Mouse (Mus musculus) kidney, adult 2 months (tissue): ENCODE results near the gene Hist1h4c. TPM values are rescaled to one million over a fixed set of nuclear protein-coding genes. Genes with fewer than 3 reads are reported as not detected.

Experiments
- DNase-seq: peaks from one replicate; pipeline ENCODE4 v3.0.0; 2021
- H3K27ac ChIP-seq: fragments of 200-500 bp; 2 replicates; pipeline ENCODE4 v1.5.1; 2012; ENCODE audit warnings: low read depth, low read length, control low read depth, inconsistent platforms; ENCODE audit not compliant: insufficient read depth
- H3K27me3 ChIP-seq: fragments of 200-500 bp; replicated peaks from 2 replicates; pipeline ENCODE4 v1.6.1; 2012; ENCODE audit warnings: mild to moderate bottlenecking, moderate library complexity, low read length, inconsistent platforms; ENCODE audit not compliant: control insufficient read depth, insufficient read depth
- H3K36me3 ChIP-seq: fragments of 200-500 bp; 2 replicates; pipeline ENCODE4 v1.6.1; 2012; ENCODE audit warnings: mild to moderate bottlenecking, moderate library complexity, low read length, inconsistent platforms; ENCODE audit not compliant: control insufficient read depth, insufficient read depth
- H3K4me1 ChIP-seq: fragments of 200-500 bp; 2 replicates; pipeline ENCODE4 v1.6.1; 2011; ENCODE audit warnings: low read length; ENCODE audit not compliant: control insufficient read depth, insufficient read depth
- H3K4me3 ChIP-seq: fragments of 200-500 bp; 2 replicates; pipeline ENCODE4 v1.5.1; 2011; ENCODE audit warnings: mild to moderate bottlenecking, low read depth, low read length, control low read depth; ENCODE audit not compliant: insufficient read depth
- CTCF ChIP-seq: fragments of 200-500 bp; conservative IDR thresholded peaks from 2 replicates; pipeline ENCODE4 v1.5.1; 2011; ENCODE audit warnings: low read depth, mild to moderate bottlenecking, control low read depth, low read length, moderate library complexity, mixed read lengths; ENCODE audit not compliant: insufficient read depth, insufficient read length
- POLR2A ChIP-seq: fragments of 200-500 bp; IDR thresholded peaks from one replicate; pipeline ENCODE4 v1.6.1; 2011; ENCODE audit warnings: low read depth, low read length, control low read depth
- WGBS: fragments of 180-500 bp; shearing (Covaris S2); methylation state at CpG from one replicate; pipeline ENCODE4 v1.1.7; 2018; 5-methylcytosine and 5-hydroxymethylcytosine counted together
- polyA plus RNA-seq: library from polyadenylated mRNA; depleted of rRNA; stranded (reverse); fragments of >200 nt; gene quantifications from 2 replicates; pipeline ENCODE4 v1.2.3, GENCODE M21; 2012; rRNA removed

Gene Hist1h4c
- polyA plus RNA-seq, 1 experiment, result 9.4 TPM

DNA sequence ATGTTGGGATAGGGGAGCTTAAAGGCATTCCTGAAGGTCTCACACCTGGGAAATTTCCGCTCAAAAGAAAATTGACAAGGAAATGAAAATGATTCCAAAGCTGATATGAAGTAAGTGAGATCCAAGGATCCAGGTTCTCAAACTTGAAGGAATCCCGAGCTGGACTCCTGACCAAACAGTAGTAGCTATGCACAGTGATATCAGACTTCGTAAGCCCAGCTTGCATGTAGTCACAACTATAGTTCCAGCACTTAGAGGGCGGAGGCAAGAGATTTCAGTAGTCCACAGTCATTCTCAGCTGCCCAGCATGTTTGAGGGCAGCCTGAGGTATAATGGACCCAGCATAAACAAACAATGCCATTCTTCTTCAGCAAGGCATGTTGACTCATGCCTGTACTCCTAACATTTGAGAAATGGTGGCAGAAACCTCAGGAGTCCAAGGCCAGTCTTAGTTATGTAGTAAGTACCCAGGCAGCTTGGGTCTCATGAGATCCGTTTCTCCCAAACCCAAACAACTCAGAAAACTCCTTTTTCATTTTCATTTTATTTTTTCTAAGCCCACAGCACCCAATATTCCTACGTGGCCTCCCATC is 16.2 kb downstream of the Hist1h4c start:
- no peak overlapping the region for H3K4me3 ChIP-seq
- H3K4me1 ChIP-seq, result peaks cover 3% of the 10 kb centered on the region; the same call in 1 of the 2 replicates
- TF ChIP-seq CTCF (no peak), POLR2A (no peak)
- no peak overlapping the region for H3K27ac ChIP-seq
- no peaks in the 10 kb centered on the region for H3K36me3 ChIP-seq
- no peaks in the 10 kb centered on the region for H3K27me3 ChIP-seq
- 93% methylated on average over 6 of the region's 6 CpGs for WGBS
- no peak for DNase-seq

DNA sequence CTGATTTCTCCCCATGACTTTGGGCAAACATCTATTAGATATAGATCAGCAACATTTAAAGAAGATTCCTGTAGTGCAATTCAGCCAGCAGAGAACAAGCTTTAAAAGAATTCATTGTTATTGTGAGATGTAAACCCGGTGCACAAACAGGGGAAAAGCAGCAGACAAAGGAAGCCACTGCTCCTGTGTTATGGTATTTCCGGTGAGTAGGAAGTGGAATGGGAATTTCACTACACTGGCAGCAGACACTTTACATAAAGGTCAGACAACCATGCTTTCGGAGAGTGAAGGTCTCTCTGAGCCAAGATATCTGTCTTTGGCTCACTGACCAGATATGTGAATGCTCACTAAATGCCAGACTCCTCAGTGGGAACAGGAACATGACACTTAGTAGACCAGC is 35.7 kb downstream of the Hist1h4c start:
- TF ChIP-seq POLR2A, result no peak
- TF ChIP-seq CTCF, result no peak
- no peak overlapping the region for H3K4me3 ChIP-seq
- no peaks in the 10 kb centered on the region for H3K27me3 ChIP-seq
- no peaks in the 10 kb centered on the region for H3K4me1 ChIP-seq
- H3K36me3 ChIP-seq, result no peaks in the 10 kb centered on the region
- WGBS, result 63% methylated on average over 3 of the region's 3 CpGs
- no peak overlapping the region for H3K27ac ChIP-seq
- no peak for DNase-seq

- H3K4me3 ChIP-seq, result no peak overlapping the region
- WGBS, result 41% methylated on average over 6 of the region's 6 CpGs
- H3K27me3 ChIP-seq, result no peaks in the 10 kb centered on the region
- DNase-seq, result no peak
- no peaks in the 10 kb centered on the region for H3K4me1 ChIP-seq
- no peak overlapping the region for H3K27ac ChIP-seq
- H3K36me3 ChIP-seq, result no peaks in the 10 kb centered on the region
- TF ChIP-seq CTCF, result no peak
- no peak for TF ChIP-seq POLR2A
These were observed 38.5 kb downstream of the Hist1h4c start for GRCm38 (mm10) chr13:23659636-23660366.

Other genes with a start within 250 kb of the Hist1h4c start
- gene Btn1a1, start 232.6 kb downstream of the Hist1h4c start, polyA plus RNA-seq, result not detected in 2 replicates
- not detected in 2 replicates for gene Btn2a2, start 209.6 kb downstream of the Hist1h4c start, polyA plus RNA-seq
- 44.7 and 57.5 TPM in 2 replicates for gene Hist1h4h, start 167.4 kb downstream of the Hist1h4c start, polyA plus RNA-seq
- 4.3 and 8.0 TPM in 2 replicates for gene Hist1h2af, start 164.5 kb downstream of the Hist1h4c start, polyA plus RNA-seq
- gene Hist1h3g, start 163.0 kb downstream of the Hist1h4c start, polyA plus RNA-seq, result 0.25 and 0.58 TPM in 2 replicates
- 0.27 and 0.36 TPM in 2 replicates for gene Hist1h2bh, start 155.1 kb downstream of the Hist1h4c start, polyA plus RNA-seq
- 0.74 and 0.87 TPM in 2 replicates for gene Hist1h3f, start 154.4 kb downstream of the Hist1h4c start, polyA plus RNA-seq
- 1.4 and 2.5 TPM in 2 replicates for gene Hist1h4f, start 146.8 kb downstream of the Hist1h4c start, polyA plus RNA-seq
- gene Hist1h1d, start 145.2 kb downstream of the Hist1h4c start, polyA plus RNA-seq, result 0.05 and 0.09 TPM in 2 replicates
- 3.8 and 4.3 TPM in 2 replicates for gene Hist1h3e, start 136.1 kb downstream of the Hist1h4c start, polyA plus RNA-seq
- 0.22 and 0.58 TPM in 2 replicates for gene Hist1h2ae, start 127.2 kb downstream of the Hist1h4c start, polyA plus RNA-seq
- 3.1 and 4.6 TPM in 2 replicates for gene Hist1h2bg, start 127.1 kb downstream of the Hist1h4c start, polyA plus RNA-seq
- 0.30 and 0.99 TPM in 2 replicates for gene Hist1h2bf, start 124.3 kb downstream of the Hist1h4c start, polyA plus RNA-seq
- gene Hist1h2ad, start 124.1 kb downstream of the Hist1h4c start, polyA plus RNA-seq, result not detected in 2 replicates
- 0.68 and 0.88 TPM in 2 replicates for gene Hist1h3d, start 122.7 kb downstream of the Hist1h4c start, polyA plus RNA-seq
- 3.7 and 5.4 TPM in 2 replicates for gene Hist1h4d, start 116.9 kb downstream of the Hist1h4c start, polyA plus RNA-seq
- gene Hist1h2be, start 77.3 kb downstream of the Hist1h4c start, polyA plus RNA-seq, result 1.2 TPM in 2 replicates
- 1.2 and 1.4 TPM in 2 replicates for gene Hist1h1e, start 75.9 kb downstream of the Hist1h4c start, polyA plus RNA-seq
- gene Hist1h2ac, start 14.5 kb downstream of the Hist1h4c start, polyA plus RNA-seq, result 0.43 and 0.44 TPM in 2 replicates
- 473 and 571 TPM in 2 replicates for gene Hist1h2bc, start 14.3 kb downstream of the Hist1h4c start, polyA plus RNA-seq
- gene Hist1h1t, start 2.6 kb downstream of the Hist1h4c start, polyA plus RNA-seq, result not detected in 2 replicates
- 21.2 and 21.4 TPM in 2 replicates for gene Hfe, start 12.4 kb upstream of the Hist1h4c start, polyA plus RNA-seq
- 68.7 and 76.0 TPM in 2 replicates for gene Hist1h1c, start 40.4 kb upstream of the Hist1h4c start, polyA plus RNA-seq
- gene Hist1h3c, start 47.1 kb upstream of the Hist1h4c start, polyA plus RNA-seq, result 0.39 and 1.1 TPM in 2 replicates
- 2.0 and 2.8 TPM in 2 replicates for gene Hist1h2bb, start 48.3 kb upstream of the Hist1h4c start, polyA plus RNA-seq
- gene Hist1h2ab, start 52.7 kb upstream of the Hist1h4c start, polyA plus RNA-seq, result 1.3 and 1.5 TPM in 2 replicates
- 0.88 and 1.4 TPM in 2 replicates for gene Hist1h3b, start 53.8 kb upstream of the Hist1h4c start, polyA plus RNA-seq
- 3.1 and 5.3 TPM in 2 replicates for gene Hist1h4b, start 58.6 kb upstream of the Hist1h4c start, polyA plus RNA-seq
- gene Hist1h4a, start 62.8 kb upstream of the Hist1h4c start, polyA plus RNA-seq, result 0.91 and 2.3 TPM in 2 replicates
- 0.74 and 1.5 TPM in 2 replicates for gene Hist1h3a, start 63.9 kb upstream of the Hist1h4c start, polyA plus RNA-seq
- 0.22 TPM in 1 of 2 replicates, not detected in the other for gene Hist1h1a, start 65.2 kb upstream of the Hist1h4c start, polyA plus RNA-seq
- gene Trim38, start 71.5 kb upstream of the Hist1h4c start, polyA plus RNA-seq, result 0.05 TPM in 1 of 2 replicates, not detected in the other
- 6.9 and 13.7 TPM in 2 replicates for gene Slc17a2, start 108.5 kb upstream of the Hist1h4c start, polyA plus RNA-seq
- 142 and 150 TPM in 2 replicates for gene Slc17a3, start 141.0 kb upstream of the Hist1h4c start, polyA plus RNA-seq
- gene Slc17a1, start 169.3 kb upstream of the Hist1h4c start, polyA plus RNA-seq, result 284 and 312 TPM in 2 replicates
- 2.6 and 2.8 TPM in 2 replicates for gene Slc17a4, start 216.6 kb upstream of the Hist1h4c start, polyA plus RNA-seq
- gene Hist1h2ba, start 235.7 kb upstream of the Hist1h4c start, polyA plus RNA-seq, result 0.33 and 0.41 TPM in 2 replicates
- not detected in 2 replicates for gene Hist1h2aa, start 236.0 kb upstream of the Hist1h4c start, polyA plus RNA-seq